Mouse (Mus musculus): ENCODE results near the gene Mxi1. TPM values are rescaled to one million over a fixed set of nuclear protein-coding genes. Genes with fewer than 3 reads are reported as not detected.
"Not testable (repeated sequence)": the region's sequence is repeated elsewhere in the genome, so short reads cannot be mapped to it uniquely, and the experiment has no call there.

Gene Mxi1
- total and polyA plus RNA-seq, 3 experiments, result 15.6 to 31.1 (median 29.6) TPM

DNA sequence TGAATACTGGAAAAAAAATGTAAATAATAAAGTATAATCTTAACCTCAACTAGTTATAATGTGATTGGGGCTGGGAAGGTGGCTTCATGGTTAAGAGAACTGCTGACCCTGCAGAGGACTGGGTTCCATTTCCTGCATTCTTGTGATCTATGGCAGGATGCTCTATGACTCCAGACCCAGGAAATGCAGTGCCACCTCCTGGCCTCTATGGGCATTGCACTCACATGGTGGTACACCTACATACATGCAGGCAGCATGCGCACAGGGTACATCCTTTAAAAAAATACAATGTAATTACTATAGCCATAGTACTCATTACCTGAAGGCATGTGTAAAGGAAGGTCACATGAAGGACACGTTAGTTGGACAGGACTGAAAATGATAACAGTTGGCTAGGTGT is 52.6 kb downstream of the Mxi1 start:
- no peak for DNase-seq

DNA sequence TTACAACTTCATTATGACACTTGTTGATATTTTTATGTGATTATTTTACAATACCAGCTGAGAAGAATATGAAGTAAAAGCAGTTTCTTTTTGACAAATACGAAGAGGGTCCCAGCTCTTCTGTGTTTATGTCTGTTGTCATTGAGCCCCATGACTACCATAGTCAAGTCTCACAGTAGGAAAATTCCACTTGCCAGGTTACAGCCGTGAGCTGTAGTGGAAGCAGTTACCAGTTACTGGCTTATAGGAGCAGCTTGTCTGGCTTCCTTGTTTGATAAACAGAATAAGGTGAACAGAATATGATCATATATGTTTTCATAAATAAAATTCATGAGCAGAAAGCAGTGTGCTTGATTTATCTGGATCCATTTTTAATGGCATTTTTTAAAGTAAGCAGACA is 54.2 kb downstream of the Mxi1 start:
- DNase-seq, result no peak

DNA sequence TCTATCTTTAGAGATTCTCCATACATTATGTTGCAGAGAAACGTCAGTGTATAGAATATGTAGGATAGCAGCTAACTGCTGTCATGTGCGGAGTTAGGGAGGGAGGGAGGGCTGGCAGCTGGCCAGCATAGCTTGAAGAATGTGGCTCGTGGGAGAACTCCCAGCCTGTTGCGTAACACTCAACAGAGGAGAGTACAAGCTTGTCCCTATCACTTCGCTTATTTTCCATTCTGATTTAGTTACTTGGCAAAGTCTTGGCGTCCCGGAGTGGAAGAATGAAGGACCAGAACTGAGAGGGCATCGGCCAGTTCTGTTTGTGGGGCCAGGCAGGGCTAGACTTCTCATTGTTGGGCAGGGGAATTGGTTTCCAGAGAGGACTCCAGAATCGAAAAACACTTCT is 54.6 kb downstream of the Mxi1 start:
- peak; percentile 77 for DNase-seq

DNA sequence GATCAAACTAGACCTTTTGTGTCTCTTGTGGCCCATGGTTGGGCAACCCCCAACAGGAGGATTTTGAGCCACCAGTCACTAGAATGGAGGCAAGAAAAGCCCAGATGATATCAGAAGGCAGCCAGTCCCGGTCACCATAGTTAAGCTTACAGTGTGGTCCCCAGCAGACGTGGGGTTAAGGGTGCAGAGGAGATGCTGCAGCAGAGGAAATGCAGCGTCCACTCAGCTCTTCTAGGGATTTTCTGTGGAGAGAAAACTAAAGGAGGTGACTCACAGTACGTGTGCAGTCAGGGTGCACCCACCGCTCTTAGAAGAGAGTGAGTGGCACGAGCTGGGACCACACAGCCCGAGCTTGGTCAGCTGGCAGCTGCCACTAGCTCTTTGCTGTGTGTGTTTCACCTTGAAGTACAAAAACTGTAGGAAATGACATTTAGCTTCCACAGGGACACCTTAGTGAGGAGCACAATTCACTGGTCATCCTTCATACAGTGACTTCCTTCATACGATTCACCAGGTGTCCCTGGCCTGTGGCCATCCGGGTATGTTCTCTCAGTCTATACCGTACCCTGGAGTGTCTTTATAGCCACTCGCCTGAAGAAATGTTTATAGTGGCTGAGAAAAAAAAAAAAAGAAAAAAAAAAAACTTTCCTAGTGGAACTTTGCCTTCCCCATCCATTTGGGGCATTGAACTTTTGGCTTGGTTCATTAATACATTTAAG is 55.9 kb downstream of the Mxi1 start:
- no peak for DNase-seq

DNA sequence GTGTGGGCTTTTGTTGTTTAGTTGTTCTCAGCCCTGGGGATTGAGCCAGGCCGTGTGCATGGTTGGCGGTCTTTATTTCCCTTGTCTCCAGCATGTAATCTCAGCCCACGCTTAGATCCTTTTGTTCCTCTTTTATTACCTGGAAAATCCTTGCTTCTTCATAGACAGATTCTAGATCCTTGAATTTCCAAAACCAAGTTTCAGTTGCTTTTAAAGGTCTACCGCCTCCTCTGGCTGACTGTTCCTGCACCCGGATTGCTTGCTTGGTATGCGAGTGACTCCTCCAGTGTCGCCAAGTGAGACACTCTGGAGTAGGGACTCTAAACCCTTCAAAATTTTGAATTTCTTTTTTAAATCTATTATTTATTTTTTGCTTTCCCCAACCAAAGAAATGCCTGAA is 56.6 kb downstream of the Mxi1 start:
- DNase-seq, result no peak

DNA sequence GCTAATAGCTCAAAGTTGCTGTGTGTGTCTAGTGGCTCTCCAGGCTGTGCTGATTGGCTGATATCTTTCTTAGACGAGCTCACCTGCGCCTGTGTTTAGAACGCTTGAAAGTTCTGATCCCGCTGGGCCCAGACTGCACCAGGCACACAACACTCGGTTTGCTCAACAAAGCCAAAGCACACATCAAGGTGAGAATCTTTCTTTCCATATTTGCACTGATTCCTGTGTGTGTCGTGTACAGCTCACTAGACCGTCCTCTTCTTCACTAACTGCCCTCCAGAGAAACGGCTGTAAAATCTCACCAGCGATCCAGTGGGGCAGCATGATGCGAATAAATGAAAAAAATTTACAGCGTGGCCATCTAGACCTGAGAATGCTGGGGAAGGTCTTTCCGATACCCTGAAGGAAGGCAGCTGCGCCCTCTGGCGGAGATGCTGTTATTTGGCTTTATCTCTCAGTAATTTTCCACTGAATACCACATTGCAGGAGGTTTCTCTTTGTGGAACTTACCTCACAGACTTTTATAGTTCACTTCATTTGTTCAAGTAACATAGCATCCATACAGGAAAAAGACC is 59.2 kb downstream of the Mxi1 start:
- DNase-seq, result peak; percentile 82

DNA sequence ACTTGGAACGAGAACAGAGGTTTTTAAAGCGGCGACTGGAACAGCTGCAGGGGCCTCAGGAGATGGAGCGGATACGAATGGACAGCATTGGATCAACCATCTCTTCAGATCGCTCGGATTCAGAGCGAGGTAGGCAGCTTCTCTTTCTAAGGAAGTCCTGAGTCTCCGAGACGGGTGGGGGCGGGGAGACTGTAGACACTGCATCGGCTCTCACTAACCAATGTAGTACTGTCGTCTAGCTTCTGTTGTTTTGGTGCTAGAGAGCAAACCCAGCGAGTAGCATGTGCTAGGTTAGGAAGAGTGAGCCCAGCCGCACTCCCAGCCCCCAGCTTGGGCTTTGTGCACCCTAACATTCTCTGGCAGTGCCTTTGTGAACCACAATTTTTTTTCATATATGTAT is 59.9 kb downstream of the Mxi1 start:
- no peak for DNase-seq

DNA sequence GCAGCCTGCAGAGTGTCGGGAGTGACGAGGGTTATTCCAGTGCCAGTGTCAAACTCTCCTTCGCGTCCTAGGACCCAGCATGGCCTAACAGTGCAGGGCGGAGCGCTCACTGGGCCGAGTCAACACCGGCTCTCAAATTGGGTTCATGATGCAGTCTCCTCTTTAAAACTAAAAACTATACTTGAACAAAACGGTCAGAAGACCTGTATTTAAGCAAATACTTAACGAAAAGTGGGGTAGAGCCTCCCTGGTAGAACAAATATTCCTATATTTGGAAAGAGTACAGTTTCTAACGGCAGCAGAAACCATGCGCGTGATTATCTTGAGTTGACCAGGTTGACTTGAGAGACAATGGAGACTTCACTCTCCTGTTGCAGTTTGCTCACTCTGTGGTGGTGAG is 61.3 kb downstream of the Mxi1 start, which contains the start of gene Gm10197:
TSS of gene Gm10197 (minus strand) at position 101 of the 400 bp plus-strand sequence.
- no peak for DNase-seq

DNA sequence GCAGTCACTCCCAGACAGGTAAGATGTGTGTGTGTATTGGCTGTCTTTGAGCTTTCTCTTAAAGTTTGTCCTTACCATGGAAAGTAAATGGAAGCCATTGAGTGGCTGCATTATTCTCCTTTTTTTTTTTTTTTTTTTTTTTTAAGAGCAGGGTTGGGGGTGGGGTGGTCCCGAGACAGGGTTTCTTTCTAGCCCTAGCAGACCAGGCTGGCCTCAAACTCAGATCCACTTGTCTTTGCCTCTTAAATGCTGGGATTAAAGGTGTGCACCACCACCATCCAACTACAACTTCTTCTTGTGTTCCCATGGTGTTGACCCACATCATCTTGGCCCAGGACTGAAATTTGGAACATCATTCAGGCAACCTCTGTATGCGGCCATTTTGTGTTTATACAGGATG is 63.3 kb downstream of the Mxi1 start:
- DNase-seq, result no peak

DNA sequence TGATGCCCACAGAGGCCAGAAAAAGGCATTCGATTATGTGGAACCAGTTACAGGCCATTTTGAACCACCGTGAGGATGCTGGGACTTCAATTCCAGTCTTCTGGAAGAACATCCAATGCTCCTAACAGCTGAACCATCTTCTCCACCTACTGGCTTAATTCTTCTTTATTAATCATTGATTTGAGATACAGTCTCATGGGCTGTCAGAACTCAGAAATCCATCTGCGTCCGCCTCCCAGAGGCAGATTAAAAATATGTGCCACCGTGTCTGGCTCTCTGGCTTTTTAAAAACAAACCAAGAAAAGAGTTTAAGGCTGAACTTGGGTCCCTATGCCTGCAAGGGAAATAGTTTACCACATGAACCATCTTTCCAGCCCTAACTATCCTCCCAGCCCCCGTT is 65.0 kb downstream of the Mxi1 start:
- no peak for DNase-seq

DNA sequence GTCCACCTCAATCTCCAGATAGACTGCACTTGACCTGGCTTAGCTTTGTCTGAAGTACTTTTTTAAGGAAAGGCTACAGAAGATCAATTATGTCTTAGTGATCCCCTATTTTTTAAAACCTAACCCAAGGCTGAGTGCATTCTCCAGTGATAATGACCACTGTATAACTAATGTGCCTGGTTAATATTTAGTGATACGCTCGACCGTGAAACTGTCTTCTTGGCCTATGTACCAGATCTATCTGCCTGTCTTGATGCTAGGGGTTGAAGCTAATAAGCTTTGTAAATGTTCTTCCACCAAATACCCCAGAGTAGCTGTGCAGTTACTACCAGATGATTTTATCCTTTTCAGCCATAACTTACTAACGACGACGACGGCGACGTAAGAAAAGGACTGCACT is 65.5 kb downstream of the Mxi1 start:
- DNase-seq, result no peak

DNA sequence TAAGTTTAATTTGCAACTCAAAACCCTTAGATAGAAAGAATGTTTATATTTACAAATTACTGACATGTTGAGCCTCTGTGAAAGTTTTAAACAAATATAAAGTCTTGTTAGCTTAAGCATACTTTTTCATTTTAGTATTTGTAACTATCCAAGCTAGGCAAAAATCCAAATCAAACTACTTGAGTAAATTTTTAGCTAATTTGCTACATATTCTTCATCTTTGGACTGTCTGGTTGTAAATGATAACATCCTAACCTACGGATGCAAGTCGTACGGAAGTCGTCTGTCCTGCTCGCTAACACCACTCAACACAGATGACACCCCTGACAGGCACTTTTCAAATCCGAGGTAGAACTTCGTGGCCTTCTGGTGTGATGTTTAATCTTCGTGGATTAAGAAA is 67.3 kb downstream of the Mxi1 start:
- no peak for DNase-seq

DNA sequence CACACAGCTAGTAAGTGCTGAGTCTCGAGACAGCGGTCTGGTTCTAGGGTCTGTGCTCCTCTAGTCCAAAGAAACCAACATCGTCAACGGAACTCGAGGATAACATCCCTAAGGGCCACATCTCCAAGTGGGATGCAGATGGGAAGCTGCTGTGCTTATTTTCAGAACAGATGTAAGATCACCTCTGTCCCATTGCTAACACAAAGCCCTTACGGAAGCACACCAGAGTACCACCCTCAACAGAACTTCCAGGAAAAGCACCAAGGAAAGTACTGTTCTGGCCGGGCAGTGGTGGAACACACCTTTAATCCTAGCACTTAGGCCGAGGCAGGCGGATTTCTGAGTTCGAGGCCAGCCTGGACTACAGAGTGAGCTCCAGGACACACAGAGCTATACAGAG is 68.1 kb downstream of the Mxi1 start:
- no peak for DNase-seq

DNA sequence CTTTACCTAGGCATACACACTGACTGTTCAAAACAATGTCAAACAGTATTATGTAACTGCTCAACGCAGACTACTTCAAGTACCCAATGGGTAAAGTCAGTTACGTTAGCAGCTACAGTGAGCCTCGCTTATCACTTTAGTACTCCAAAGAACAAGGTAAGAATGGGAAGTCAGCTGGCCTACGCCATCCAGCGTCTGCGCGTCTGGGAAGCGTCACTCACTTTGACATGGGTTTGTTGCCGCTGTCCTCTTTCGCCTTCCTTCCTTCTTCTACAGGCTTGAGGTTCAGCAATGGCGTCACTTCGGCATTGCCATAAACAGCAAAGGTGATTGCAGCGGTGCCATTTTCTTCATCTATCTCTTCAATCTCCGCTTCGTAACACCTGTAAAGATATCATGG is 73.0 kb downstream of the Mxi1 start:
- no peak for DNase-seq

DNA sequence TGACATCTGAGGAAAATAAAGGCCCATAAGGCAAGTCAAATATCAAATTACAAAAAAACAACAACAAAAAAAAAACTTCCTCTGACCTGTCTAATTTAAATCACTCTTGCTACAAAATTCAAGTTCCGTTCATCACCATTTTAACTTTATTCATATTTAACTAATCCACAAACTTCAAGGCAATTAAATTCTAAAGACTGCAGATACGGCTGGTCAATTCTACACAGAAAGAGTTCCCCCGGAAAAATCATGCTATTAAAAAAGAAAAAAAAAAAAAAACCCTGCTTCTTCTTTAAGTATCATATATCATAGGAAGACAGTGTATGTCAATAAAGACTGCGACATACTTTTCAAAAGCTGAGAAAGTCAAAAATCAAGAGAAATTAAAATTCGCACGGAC is 79.1 kb downstream of the Mxi1 start:
- no peak for DNase-seq

DNA sequence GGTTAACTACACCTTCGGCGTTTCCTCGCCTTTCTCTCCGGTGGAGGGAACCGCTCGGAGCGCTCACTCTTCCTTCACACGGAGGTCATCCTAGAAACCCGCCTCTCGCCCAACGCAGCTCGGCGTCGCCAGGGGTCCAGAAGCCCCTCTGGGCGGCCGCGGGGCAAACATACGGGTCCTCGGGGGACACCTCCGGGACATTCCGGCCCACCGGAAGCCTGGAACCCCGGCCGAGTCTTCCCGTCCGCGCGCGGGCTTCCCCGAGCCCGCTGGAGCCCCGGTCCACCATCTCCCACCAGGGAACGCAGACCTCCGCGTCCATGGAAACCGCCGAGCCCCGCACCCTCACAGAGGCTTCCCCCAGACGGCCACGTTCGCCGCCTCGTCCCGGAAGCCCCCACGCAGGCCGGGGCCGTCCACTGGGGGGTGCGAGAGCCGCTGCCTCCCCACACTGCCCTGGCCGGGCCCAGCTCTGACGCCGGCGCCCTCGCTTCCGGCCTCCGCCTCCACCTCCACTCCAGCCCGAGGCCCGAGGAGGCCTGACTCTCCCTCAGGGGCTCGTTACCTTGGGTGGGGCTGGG is 79.6 kb downstream of the Mxi1 start:
- DNase-seq, result no peak

DNA sequence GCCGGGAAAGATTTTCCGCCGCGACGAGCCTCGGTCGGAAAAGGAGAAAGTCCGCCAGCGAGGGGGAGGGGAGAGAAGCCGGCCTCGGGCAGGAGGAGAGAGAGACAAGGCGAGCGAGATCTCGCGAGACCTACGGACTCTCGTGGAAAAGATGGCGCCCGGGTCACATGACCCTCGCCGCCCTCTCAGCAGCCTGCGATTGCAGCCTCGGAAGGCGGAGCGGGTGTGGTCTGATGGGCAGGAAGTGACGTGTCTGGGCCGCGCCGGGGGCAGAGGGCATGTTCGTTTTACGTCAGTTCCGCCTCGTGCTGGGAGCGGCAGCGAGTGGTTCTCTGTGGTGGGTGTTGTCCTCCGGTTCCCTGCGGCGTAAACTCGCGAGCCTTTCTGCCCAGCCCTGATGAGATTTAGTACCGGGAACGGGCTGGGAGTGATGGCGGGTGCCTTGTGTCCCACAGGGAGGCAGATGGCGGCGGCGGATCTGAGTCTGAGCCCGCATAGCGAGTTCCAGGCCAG is 80.2 kb downstream of the Mxi1 start, which contains the start of gene Smndc1:
TSS of gene Smndc1 (minus strand) at position 84 of the 513 bp plus-strand sequence.
- DNase-seq, result peak; percentile 99

DNA sequence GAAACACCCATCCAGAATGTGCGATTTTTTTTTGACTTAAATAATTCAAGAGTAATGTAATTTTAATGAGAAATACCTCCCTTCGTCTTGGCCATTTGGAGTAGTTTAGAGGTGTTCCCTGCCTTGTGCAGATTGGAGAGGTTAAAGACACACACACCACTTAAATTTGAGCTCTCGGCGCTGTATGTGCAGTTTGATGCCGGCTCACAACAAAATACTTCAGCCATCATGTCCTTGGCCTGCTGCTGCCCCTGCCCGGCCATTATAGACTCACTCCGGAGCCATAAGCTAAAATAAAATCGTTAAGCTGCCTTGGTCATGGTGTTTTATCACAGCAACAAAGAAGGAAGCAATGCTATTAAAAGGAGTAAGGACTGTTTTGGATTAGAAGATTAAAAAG is 81.1 kb downstream of the Mxi1 start:
- DNase-seq, result no peak

DNA sequence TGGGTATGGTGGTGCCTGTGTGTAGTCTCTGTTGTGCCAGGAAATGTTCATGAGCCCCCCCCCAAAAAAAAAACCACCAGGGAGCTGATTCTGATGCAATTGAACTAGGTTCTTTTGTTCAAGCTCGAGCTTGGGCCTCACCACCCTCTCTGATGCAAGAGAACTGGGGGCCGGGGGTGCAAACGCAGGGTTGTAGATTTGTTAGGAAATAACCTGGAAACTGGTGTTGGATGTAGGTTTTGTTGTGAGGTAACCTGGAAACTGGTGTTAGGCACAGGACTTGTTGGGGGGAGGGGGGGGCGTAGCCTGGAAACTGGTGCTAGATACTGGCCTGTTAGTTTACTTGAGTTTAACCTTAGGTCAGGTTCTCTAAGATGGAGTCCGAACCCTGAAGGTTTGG is 81.5 kb downstream of the Mxi1 start:
- DNase-seq, result no peak

DNA sequence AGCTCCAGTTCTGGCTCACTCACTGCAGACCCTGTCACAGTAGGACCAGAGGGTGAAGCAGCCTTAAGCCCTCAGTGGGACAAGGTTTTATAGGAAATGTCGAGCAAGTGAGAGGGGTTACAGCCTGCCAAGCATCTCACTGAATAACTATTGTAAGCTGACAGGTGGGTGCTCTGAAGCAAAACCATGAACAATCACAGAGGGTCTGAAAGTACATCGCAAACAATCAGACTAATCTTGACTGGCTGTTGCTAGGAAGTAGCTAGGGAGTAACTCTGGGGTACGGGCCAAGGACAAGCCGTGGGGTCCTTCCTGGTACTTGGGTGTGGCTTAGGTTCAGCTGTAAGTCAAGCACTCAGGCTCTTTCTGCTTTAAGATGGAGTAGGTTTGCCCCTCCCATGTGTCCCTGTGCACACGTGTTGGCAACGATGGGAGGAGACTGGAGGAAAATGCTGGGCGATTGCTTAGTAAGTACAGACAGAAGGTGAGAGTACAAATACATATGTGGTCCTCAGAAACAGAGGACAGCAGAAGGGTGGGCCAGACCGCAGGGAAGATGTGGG is 82.5 kb downstream of the Mxi1 start:
- DNase-seq, result no peak

DNA sequence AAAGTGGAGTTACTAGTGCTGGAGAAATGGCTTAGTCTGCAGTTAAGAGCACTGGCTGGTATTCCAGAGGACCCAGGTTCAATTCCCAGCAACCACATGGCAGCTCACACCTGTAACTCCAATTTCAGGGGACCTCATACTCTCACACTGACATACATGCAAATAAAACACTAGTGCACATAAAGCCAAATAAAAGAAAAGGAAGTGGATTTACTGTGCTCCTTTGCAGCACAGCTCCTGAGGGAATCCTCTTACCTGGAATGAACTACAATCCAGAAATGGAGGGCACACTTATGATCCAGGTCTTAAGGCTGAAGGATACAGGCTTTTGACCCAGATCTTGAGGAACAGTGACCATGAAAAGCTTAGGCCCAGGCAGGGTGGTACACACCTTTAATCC is 83.3 kb downstream of the Mxi1 start:
- DNase-seq, result no peak

DNA sequence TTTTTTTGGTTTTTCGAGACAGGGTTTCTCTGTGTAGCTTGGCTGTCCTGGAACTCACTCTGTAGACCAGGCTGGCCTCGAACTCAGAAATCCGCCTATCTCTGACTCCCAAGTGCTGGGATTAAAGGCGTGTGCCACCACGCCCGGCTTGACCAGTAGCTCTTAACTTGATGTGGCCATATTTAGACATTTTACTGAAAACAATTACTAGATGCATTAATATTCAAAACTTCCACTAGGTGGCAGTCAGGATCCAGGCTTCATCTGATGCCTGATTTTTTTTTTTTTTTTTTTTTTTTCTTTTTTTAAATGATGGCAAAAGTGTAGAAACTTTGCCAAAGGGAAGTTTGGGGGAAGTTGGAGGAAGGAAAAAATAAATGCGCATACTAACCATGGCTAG is 84.2 kb downstream of the Mxi1 start:
- DNase-seq, result no peak

DNA sequence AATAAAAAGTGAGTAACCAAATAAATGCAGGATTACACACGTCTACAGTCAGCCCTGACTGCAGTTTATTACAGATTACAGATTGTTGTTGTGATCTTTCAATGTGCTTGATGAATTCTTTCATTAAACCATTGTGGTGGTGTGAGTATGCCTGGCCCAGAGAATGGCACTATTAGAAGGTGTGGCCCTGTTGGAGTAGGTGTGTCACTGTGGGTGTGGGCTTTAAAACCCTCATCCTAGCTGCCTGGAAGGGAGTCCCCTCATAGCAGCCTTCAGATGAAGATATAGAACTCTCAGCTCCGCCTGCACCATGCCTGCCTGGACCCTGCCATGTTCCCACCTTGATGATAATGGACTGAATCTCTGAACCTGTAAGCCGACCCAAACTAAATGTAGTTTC is 84.6 kb downstream of the Mxi1 start:
- not testable (repeated sequence) for DNase-seq

Measured in adrenal gland, adult 2 months (tissue).